7 mouse cellular contexts compared by ENCODE assay signal in genomic region chr4:133751521-133752448, GRCm38 (mm10). TPM values are rescaled to one million over a fixed set of nuclear protein-coding genes. Genes with fewer than 3 reads are reported as not detected.
DNase-seq lines count a peak whose midpoint lies in the region; ATAC-seq and TF ChIP-seq lines count a peak whose summit lies in the region.

No protein-coding gene starts in this region.

- H3K27me3 ChIP-seq in MEL (ENCODE audit: control insufficient read depth in 1 of 2, insufficient read depth in 2 of 2, low read length in 2 of 2), result no peaks in the 10 kb centered on the region
- H3K27me3 ChIP-seq in lung, postnatal 0 days (replicated peaks; ENCODE audit: insufficient read depth, low read length), result no peaks in the 10 kb centered on the region

- peak; percentile 59 to 60 for TF ChIP-seq POLR2A in MEL (IDR thresholded peaks at IDR 0.05; ENCODE audit: control insufficient read depth in 1 of 2, insufficient read depth in 1 of 2, low read depth in 1 of 2, low read length in 2 of 2, poor library complexity in 1 of 2)

- peak overlapping the region; percentile 91 for H3K4me2 ChIP-seq in lung, postnatal 0 days (replicated peaks; ENCODE audit: low read depth, low read length)

- no peak for TF ChIP-seq RAD21 in MEL (IDR thresholded peaks at IDR 0.05; ENCODE audit: low read depth, low read length)

- TF ChIP-seq EP300 in MEL (IDR thresholded peaks at IDR 0.05; ENCODE audit: low read depth in 1 of 2, low read length in 2 of 2), result no peak
- TF ChIP-seq EP300 in lung, postnatal 0 days (IDR thresholded peaks at IDR 0.05), result no peak

- H3K36me3 ChIP-seq in MEL (ENCODE audit: control insufficient read depth in 1 of 2, insufficient read depth in 2 of 2, low read length in 2 of 2), result peaks cover 19 to 24% of the 10 kb centered on the region in 2 experiments
- H3K36me3 ChIP-seq in lung, postnatal 0 days (ENCODE audit: insufficient read depth, low read length), result no peaks in the 10 kb centered on the region

- DNase-seq in MEL (ENCODE audit: low read depth, low spot score), result peak; percentile 91
- peak; percentile 45 for DNase-seq in brain, embryonic 18.5 days (ENCODE audit: low read depth, low spot score)
- DNase-seq in heart, postnatal 10 days, result peak; percentile 76 to 78
- DNase-seq in kidney, postnatal 4 days, result peak; percentile 37 to 57
- peak; percentile 97 for DNase-seq in lung, postnatal 0 days (ENCODE audit: low spot score)
- peak; percentile 31 for DNase-seq in ovary, postnatal 36 days (ENCODE audit: low spot score)

- ATAC-seq in erythroid progenitor cell, adult 5-6 weeks (replicated peaks; ENCODE audit: low FRiP score, poor library complexity, severe bottlenecking), result peak; percentile 53
- peak; percentile 25 for ATAC-seq in lung, postnatal 0 days

- TF ChIP-seq CTCF in MEL (IDR thresholded peaks at IDR 0.05 in 2 of 3, conservative IDR thresholded peaks at IDR 0.05 in 1 of 3; ENCODE audit: control insufficient read depth in 1 of 3, insufficient read depth in 1 of 3, low read depth in 2 of 3, low read length in 3 of 3, poor library complexity in 1 of 3, severe bottlenecking in 1 of 3), result no peak
- no peak for TF ChIP-seq CTCF in lung, postnatal 0 days (IDR thresholded peaks at IDR 0.05)

- peaks cover 90% of the 10 kb centered on the region for H3K79me2 ChIP-seq in MEL (ENCODE audit: control insufficient read depth, insufficient read depth, low read length, poor library complexity)

- 2% methylated on average over 26 of the region's 31 CpGs for WGBS in lung, postnatal 0 days

- H3K9ac ChIP-seq in MEL (ENCODE audit: control insufficient read depth, low read depth, low read length, poor library complexity, severe bottlenecking), result peak overlapping the region; percentile 99
- H3K9ac ChIP-seq in lung, postnatal 0 days (replicated peaks; ENCODE audit: low read depth), result peak overlapping the region; percentile 98

- H3K9me3 ChIP-seq in MEL (replicated peaks; ENCODE audit: insufficient read depth, low read length), result no peaks in the 10 kb centered on the region
- no peaks in the 10 kb centered on the region for H3K9me3 ChIP-seq in lung, postnatal 0 days (ENCODE audit: low read length)

- H3K4me1 ChIP-seq in MEL (ENCODE audit: control insufficient read depth in 1 of 2, insufficient read depth in 2 of 2, low read length in 2 of 2), result peaks cover 5 to 20% of the 10 kb centered on the region in 2 experiments; a peak in 3 of 4 replicates
- peaks cover 26% of the 10 kb centered on the region for H3K4me1 ChIP-seq in lung, postnatal 0 days (ENCODE audit: insufficient read depth, low read depth, low read length)

- intact Hi-C loops in heart, postnatal 10 days (cut with DNase I), result loop anchor here (2.0 to 5.0 kb wide), 3 partner anchors 21 to 64 kb away; no protein-coding TSS in a partner anchor

- H3K4me3 ChIP-seq in MEL (ENCODE audit: control insufficient read depth in 1 of 2, insufficient read depth in 1 of 2, low read depth in 2 of 2, low read length in 2 of 2), result peak overlapping the region; percentile 76 to 77
- peak overlapping the region; percentile 100 for H3K4me3 ChIP-seq in lung, postnatal 0 days (ENCODE audit: low read depth, low read length)

- peak overlapping the region; percentile 79 for H3K27ac ChIP-seq in MEL (ENCODE audit: control insufficient read depth, low read depth, low read length)
- peak overlapping the region; percentile 99 for H3K27ac ChIP-seq in lung, postnatal 0 days (ENCODE audit: low read length)

TF ChIP-seq in MEL, 35 proteins besides CTCF, POLR2A, EP300 and RAD21:
- TF ChIP-seq TBP (IDR thresholded peaks at IDR 0.05; ENCODE audit: low read depth, low read length), result peak; percentile 75
- peak; percentile 16; the same call in 1 of the 2 replicates for TF ChIP-seq GATA1 (IDR thresholded peaks at IDR 0.05; ENCODE audit: low read depth, low read length)
- TF ChIP-seq USF1 (IDR thresholded peaks at IDR 0.05; ENCODE audit: low read depth, low read length), result no peak

RNA-seq across cellular contexts. Expression of gene Arid1a, which starts 4.8 kb away (rescaled TPM):
- 18.1 and 22.7 TPM in 2 replicates for total RNA-seq in MEL (2012; rRNA removed)
- 10 to 100 TPM; 70.6 to 83.3 TPM for polyA plus RNA-seq in MEL (2012; ENCODE audit: insufficient read depth in 1 of 2, insufficient read length in 2 of 2, low read depth in 1 of 2, low replicate concordance in 2 of 2, missing spikeins in 1 of 2)
- 65.8 and 102 TPM in 2 replicates for total RNA-seq in erythroid progenitor cell, adult 5-6 weeks (2015; ENCODE audit: low replicate concordance)
- total RNA-seq in erythroid progenitor cell, adult 5-6 weeks (2017; ENCODE audit: low replicate concordance), result 42.9 and 69.1 TPM in 2 replicates
- total RNA-seq in heart, postnatal 10 days (2021), result 10 to 100 TPM; 55.3 to 61.9 TPM
- 13.7 and 18.6 TPM in 2 replicates for polyA plus RNA-seq in lung, postnatal 0 days (2015; fragmentation: Nextera tagmentation; extraction: Ambion mirVana)

Comparison
In these comparisons a context has a peak if more than half of its experiments do, and no peak if none do; other contexts are left out.
1. Peak in every context shown above with its lines: DNase-seq, ATAC-seq, H3K4me3 ChIP-seq and H3K27ac ChIP-seq.
2. DNase-seq: peak in every context shown above with its lines; median percentile 97 in lung, postnatal 0 days; 91 in MEL; 77 in heart, postnatal 10 days; 47 in kidney, postnatal 4 days; 45 in brain, embryonic 18.5 days; 31 in ovary, postnatal 36 days.